Mouse (Mus musculus): ENCODE measurements around the gene Nhsl1. TPM values are rescaled to one million over a fixed set of nuclear protein-coding genes. Genes with fewer than 3 reads are reported as not detected.

The Nhsl1 gene
- 1 to 10 TPM; 4.4 to 5.7 TPM for total RNA-seq (2021)
- long read RNA-seq, experiment 1, partial matches to known transcripts = 1 of 1 reads
- long read RNA-seq, experiment 1, other reads (novel, unspliced or antisense) = 0 of 1 reads
- long read RNA-seq, experiment 2, partial matches to known transcripts = 4 of 5 reads
- long read RNA-seq, experiment 2, other reads (novel, unspliced or antisense) = 1 of 5 reads

GRCm38 (mm10) chr10:18318916-18319481 lies at the start of gene Nhsl1:
Nhsl1 (plus strand) TSS chr10:18318985.
- intact Hi-C loops (cut with DNase I) = no loop called here
- peak; percentile 46 to 50 for DNase-seq

GRCm38 (mm10) chr10:18276090-18276734 lies 42.6 kb upstream of the Nhsl1 start:
- no peak for DNase-seq
- intact Hi-C loops (cut with DNase I) = no loop called here

- intact Hi-C loops (cut with DNase I) = no loop called here
- no peak for DNase-seq
These were observed 34.8 kb upstream of the Nhsl1 start for GRCm38 (mm10) chr10:18283991-18284390.

- DNase-seq = no peak
- intact Hi-C loops (cut with DNase I) = no loop called here
These were observed 29.3 kb upstream of the Nhsl1 start for GRCm38 (mm10) chr10:18289512-18289911.

- intact Hi-C loops (cut with DNase I) = no loop called here
- DNase-seq = no peak
These were observed 13.7 kb upstream of the Nhsl1 start for GRCm38 (mm10) chr10:18305106-18305505.

- no peak for DNase-seq
- intact Hi-C loops (cut with DNase I) = no loop called here
These were observed 3.7 kb upstream of the Nhsl1 start for GRCm38 (mm10) chr10:18315071-18315470.

- intact Hi-C loops (cut with DNase I) = no loop called here
- DNase-seq = no peak
These were observed 1.3 kb upstream of the Nhsl1 start for GRCm38 (mm10) chr10:18317521-18317920.

- peak; percentile 39 for DNase-seq
- intact Hi-C loops (cut with DNase I) = no loop called here
These were observed 547 bp upstream of the Nhsl1 start for GRCm38 (mm10) chr10:18317961-18318915.

GRCm38 (mm10) chr10:18319691-18320090 lies 906 bp downstream of the Nhsl1 start:
- intact Hi-C loops (cut with DNase I) = no loop called here

GRCm38 (mm10) chr10:18321861-18322260 lies 3.1 kb downstream of the Nhsl1 start:
- intact Hi-C loops (cut with DNase I) = no loop called here
- no peak for DNase-seq

More at GRCm38 (mm10) chr10:18319691-18320090, 906 bp downstream of the Nhsl1 start:
- DNase-seq = no peak

GRCm38 (mm10) chr10:18323701-18324100 lies 4.9 kb downstream of the Nhsl1 start:
- no peak for DNase-seq
- intact Hi-C loops (cut with DNase I) = no loop called here

GRCm38 (mm10) chr10:18328331-18328908 lies 9.6 kb downstream of the Nhsl1 start:
- no peak for DNase-seq
- intact Hi-C loops (cut with DNase I) = no loop called here

GRCm38 (mm10) chr10:18329096-18330038 lies 10.6 kb downstream of the Nhsl1 start:
- intact Hi-C loops (cut with DNase I) = no loop called here
- peak; percentile 27 to 38 for DNase-seq

- intact Hi-C loops (cut with DNase I) = no loop called here
These were observed 11.7 kb downstream of the Nhsl1 start for GRCm38 (mm10) chr10:18330445-18330844.

GRCm38 (mm10) chr10:18333575-18333974 lies 14.8 kb downstream of the Nhsl1 start:
- DNase-seq = no peak
- intact Hi-C loops (cut with DNase I) = no loop called here

More at GRCm38 (mm10) chr10:18330445-18330844, 11.7 kb downstream of the Nhsl1 start:
- no peak for DNase-seq

GRCm38 (mm10) chr10:18334176-18334575 lies 15.4 kb downstream of the Nhsl1 start:
- DNase-seq = no peak
- intact Hi-C loops (cut with DNase I) = no loop called here

GRCm38 (mm10) chr10:18334734-18335133 lies 15.9 kb downstream of the Nhsl1 start:
- no peak for DNase-seq
- intact Hi-C loops (cut with DNase I) = no loop called here

- DNase-seq = no peak
- intact Hi-C loops (cut with DNase I) = no loop called here
These were observed 18.9 kb downstream of the Nhsl1 start for GRCm38 (mm10) chr10:18337725-18338124.

- no peak for DNase-seq
- intact Hi-C loops (cut with DNase I) = no loop called here
These were observed 20.6 kb downstream of the Nhsl1 start for GRCm38 (mm10) chr10:18339386-18339785.

Data from gastrocnemius, postnatal 36 days (tissue).